Comparison of ENCODE assay signal across 8 mouse cellular contexts in genomic region chr3:132103020-132103419, GRCm38 (mm10). TPM values are rescaled to one million over a fixed set of nuclear protein-coding genes. Genes with fewer than 3 reads are reported as not detected.
DNase-seq lines count a peak whose midpoint lies in the region; ATAC-seq lines count a peak whose summit lies in the region.

No protein-coding gene starts in this region.

- H3K4me3 ChIP-seq in embryonic facial prominence, embryonic 15.5 days (replicated peaks) = no peak overlapping the region

- DNase-seq in gastrocnemius, postnatal 10 days = peak; percentile 14
- DNase-seq in gastrocnemius, adult 18-20 months (ENCODE audit: low spot score) = no peak
- DNase-seq in brain, adult 2 months (ENCODE audit: low read depth, low spot score) = peak; percentile 73
- DNase-seq in left cerebral cortex, postnatal 4 days = peak; percentile 69
- DNase-seq in adrenal gland, adult 18-20 months (ENCODE audit: low spot score in 2 of 2) = no peak
- DNase-seq in adrenal gland, adult (ENCODE audit: inconsistent age in 2 of 2, low spot score in 1 of 2) = no peak
- no peak for DNase-seq in neural tube, embryonic 10.5 days (ENCODE audit: extremely low spot score, low spot score)

- H3K27ac ChIP-seq in embryonic facial prominence, embryonic 15.5 days (replicated peaks) = no peak overlapping the region

- 47% methylated on average over 9 of the region's 9 CpGs for WGBS in embryonic facial prominence, embryonic 15.5 days

- H3K36me3 ChIP-seq in embryonic facial prominence, embryonic 15.5 days = no peaks in the 10 kb centered on the region

- no peak for ATAC-seq in embryonic facial prominence, embryonic 15.5 days (ENCODE audit: insufficient number of reproducible peaks, low FRiP score, low TSS enrichment, low read depth)

- peak overlapping the region; percentile 15; the same call in 1 of the 2 replicates for H3K4me2 ChIP-seq in embryonic facial prominence, embryonic 15.5 days (replicated peaks)

- peaks cover 7% of the 10 kb centered on the region; the same call in 1 of the 2 replicates for H3K4me1 ChIP-seq in embryonic facial prominence, embryonic 15.5 days

- intact Hi-C loops in left cerebral cortex, postnatal 4 days (cut with DNase I) = no loop called here

- no peaks in the 10 kb centered on the region for H3K9me3 ChIP-seq in embryonic facial prominence, embryonic 15.5 days (replicated peaks)

- H3K27me3 ChIP-seq in embryonic facial prominence, embryonic 15.5 days = no peaks in the 10 kb centered on the region

- H3K9ac ChIP-seq in embryonic facial prominence, embryonic 15.5 days = no peak overlapping the region

RNA-seq across cellular contexts. Expression of gene Dkk2, which starts 17.9 kb away (rescaled TPM):
- total RNA-seq in gastrocnemius, postnatal 10 days (2021) = 10 to 100 TPM; 12.2 to 12.3 TPM
- total RNA-seq in gastrocnemius, adult 18-20 months (2021) = 1 to 10 TPM; 3.6 to 8.3 TPM
- 35.2 and 36.0 TPM in 2 replicates for polyA plus RNA-seq in embryonic facial prominence, embryonic 15.5 days (2015; fragmentation: Nextera tagmentation; extraction: Ambion mirVana)
- total RNA-seq in left cerebral cortex, postnatal 4 days (2021) = 1 to 10 TPM; 1.6 to 2.1 TPM
- total RNA-seq in adrenal gland, adult 18-20 months (2021) = 1 to 10 TPM; 3.6 to 3.9 TPM

Comparison
In these comparisons a context has a peak if more than half of its experiments do, and no peak if none do; other contexts are left out.
1. DNase-seq: peak in gastrocnemius, postnatal 10 days (single experiment), brain, adult 2 months (single experiment) and left cerebral cortex, postnatal 4 days (single experiment); none in gastrocnemius, adult 18-20 months (single experiment), adrenal gland, adult 18-20 months (0 of 2), adrenal gland, adult (0 of 2) and neural tube, embryonic 10.5 days (single experiment).